Mouse (Mus musculus) right cerebral cortex, postnatal 25 days (tissue): Measurements from ENCODE around the gene Tmco5.
"Not testable (repeated sequence)": the region's sequence is repeated elsewhere in the genome, so short reads cannot be mapped to it uniquely, and the experiment has no call there.

Experiments
- DNase-seq: peaks from one replicate; pipeline ENCODE4 v3.0.0; 2022

Gene Tmco5

GRCm38 (mm10) chr2:116923684-116924083 is 45.2 kb downstream of the Tmco5 start:
- no peak for DNase-seq

GRCm38 (mm10) chr2:116924292-116924691 is 45.8 kb downstream of the Tmco5 start:
- no peak for DNase-seq

- no peak for DNase-seq
Observed at GRCm38 (mm10) chr2:116925230-116925629, 46.7 kb downstream of the Tmco5 start.

- no peak for DNase-seq
Observed at GRCm38 (mm10) chr2:116932218-116932617, 53.7 kb downstream of the Tmco5 start.

GRCm38 (mm10) chr2:116934236-116934635 is 55.7 kb downstream of the Tmco5 start:
- not testable (repeated sequence) for DNase-seq

GRCm38 (mm10) chr2:116934776-116935175 is 56.3 kb downstream of the Tmco5 start:
- no peak for DNase-seq

GRCm38 (mm10) chr2:116936371-116936770 is 57.9 kb downstream of the Tmco5 start:
- no peak for DNase-seq

- DNase-seq, result no peak
Observed at GRCm38 (mm10) chr2:116937166-116937565, 58.7 kb downstream of the Tmco5 start.

GRCm38 (mm10) chr2:116941816-116942215 is 63.3 kb downstream of the Tmco5 start:
- DNase-seq, result no peak
